Mouse (Mus musculus) CH12F3 (cell line): Measurements from ENCODE around the gene Tpcn2.

ENCODE experiments used
- in situ Hi-C: fragments of 300-500 bp; cut with MboI; formaldehyde crosslinking; loops from 2 replicates; pipeline ENCODE4 v1.14.3; 2020; ENCODE audit warnings: low sequenced_read_pairs

Gene Tpcn2

GRCm38 (mm10) chr7:145283487-145284187, at the start of gene Tpcn2:
TSS of gene Tpcn2 (minus strand) at chr7:145284011.
- in situ Hi-C loops, result no loop called here

- in situ Hi-C loops, result no loop called here
Measured at GRCm38 (mm10) chr7:145332376-145333041, 48.7 kb upstream of the Tpcn2 start.

- in situ Hi-C loops, result no loop called here
Measured at GRCm38 (mm10) chr7:145330641-145331040, 46.8 kb upstream of the Tpcn2 start.

- in situ Hi-C loops, result no loop called here
Measured at GRCm38 (mm10) chr7:145329982-145330381, 46.2 kb upstream of the Tpcn2 start.

- in situ Hi-C loops, result no loop called here
Measured at GRCm38 (mm10) chr7:145325697-145326096, 41.9 kb upstream of the Tpcn2 start.

- in situ Hi-C loops, result no loop called here
Measured at GRCm38 (mm10) chr7:145323607-145324006, 39.8 kb upstream of the Tpcn2 start.

- in situ Hi-C loops, result no loop called here
Measured at GRCm38 (mm10) chr7:145319481-145319880, 35.7 kb upstream of the Tpcn2 start.

GRCm38 (mm10) chr7:145317522-145317921, 33.7 kb upstream of the Tpcn2 start:
- in situ Hi-C loops, result no loop called here

- in situ Hi-C loops, result no loop called here
Measured at GRCm38 (mm10) chr7:145314785-145315411, 31.1 kb upstream of the Tpcn2 start, which contains the start of gene Mrgprd. TSS of gene Mrgprd (plus strand) at chr7:145314835.

GRCm38 (mm10) chr7:145312137-145312536, 28.3 kb upstream of the Tpcn2 start:
- in situ Hi-C loops, result no loop called here

GRCm38 (mm10) chr7:145310526-145310925, 26.7 kb upstream of the Tpcn2 start:
- in situ Hi-C loops, result no loop called here

GRCm38 (mm10) chr7:145309877-145310276, 26.1 kb upstream of the Tpcn2 start:
- in situ Hi-C loops, result no loop called here

- in situ Hi-C loops, result no loop called here
Measured at GRCm38 (mm10) chr7:145308866-145309265, 25.1 kb upstream of the Tpcn2 start.

- in situ Hi-C loops, result no loop called here
Measured at GRCm38 (mm10) chr7:145308061-145308675, 24.4 kb upstream of the Tpcn2 start.

- in situ Hi-C loops, result no loop called here
Measured at GRCm38 (mm10) chr7:145307636-145308035, 23.8 kb upstream of the Tpcn2 start.

GRCm38 (mm10) chr7:145304153-145304552, 20.3 kb upstream of the Tpcn2 start:
- in situ Hi-C loops, result no loop called here

GRCm38 (mm10) chr7:145302488-145303285, 18.9 kb upstream of the Tpcn2 start:
- in situ Hi-C loops, result no loop called here

GRCm38 (mm10) chr7:145301341-145302005, 17.7 kb upstream of the Tpcn2 start:
- in situ Hi-C loops, result no loop called here

GRCm38 (mm10) chr7:145301008-145301340, 17.2 kb upstream of the Tpcn2 start:
- in situ Hi-C loops, result no loop called here

GRCm38 (mm10) chr7:145300321-145301007, 16.7 kb upstream of the Tpcn2 start, which contains the start of gene Mrgprf:
TSS of gene Mrgprf (plus strand) at chr7:145300828.
- in situ Hi-C loops, result no loop called here
